Mouse (Mus musculus) heart, postnatal 0 days (tissue): ENCODE results near the gene Mrpl45.

Experiments used
- CTCF ChIP-seq: IDR thresholded peaks from 2 replicates; pipeline ENCODE4 v1.5.1; 2016; ENCODE audit warnings: antibody characterized with exemption, control low read depth, low read depth
- EP300 ChIP-seq: IDR thresholded peaks from 2 replicates; pipeline ENCODE4 v1.6.1; 2016; ENCODE audit warnings: antibody characterized with exemption, low read depth

DNA sequence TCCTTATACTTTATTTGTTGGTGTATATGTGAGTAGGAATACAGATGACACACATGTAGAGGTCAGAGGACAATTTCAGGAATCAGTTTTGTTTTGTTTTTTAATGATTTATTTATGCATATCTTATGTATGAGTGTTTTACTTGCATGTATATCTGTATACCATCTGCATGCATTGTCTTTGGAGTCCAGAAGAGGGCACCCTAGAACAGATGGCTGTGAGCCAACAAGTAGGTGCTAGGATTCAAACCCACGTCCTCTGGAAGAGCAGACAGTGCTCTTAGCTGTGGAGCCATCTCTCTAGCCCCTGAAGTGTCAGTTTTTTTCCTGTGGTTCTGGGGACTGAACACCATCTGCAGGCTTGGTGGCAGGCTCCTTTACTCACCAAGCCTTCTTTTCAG lies 9.7 kb downstream of the Mrpl45 start:
- TF ChIP-seq CTCF (peak; percentile 23; the same call in 1 of the 2 replicates), EP300 (no peak)
